Mouse (Mus musculus) heart, embryonic 11.5 days (tissue): ENCODE measurements around the gene Smarcc2. TPM values are rescaled to one million over a fixed set of nuclear protein-coding genes. Genes with fewer than 3 reads are reported as not detected.

Source experiments
- ATAC-seq: fragments of 200-750 bp; cut with Nextera tagmentation; replicated peaks from 2 replicates; pipeline ENCODE4 v1.8.0; 2017; ENCODE audit warnings: moderate library complexity; ENCODE audit not compliant: insufficient number of reproducible peaks, low FRiP score, low TSS enrichment
- H3K27ac ChIP-seq: fragments of 300-500 bp; sonication (generic); 2 replicates; pipeline ENCODE4 v1.5.1; 2014; ENCODE audit warnings: mild to moderate bottlenecking, low read depth, low read length
- H3K27me3 ChIP-seq: fragments of 300-500 bp; sonication (generic); 2 replicates; pipeline ENCODE4 v1.6.1; 2014; ENCODE audit warnings: mild to moderate bottlenecking, low read length, mixed read lengths; ENCODE audit not compliant: control insufficient read depth, insufficient read depth
- H3K36me3 ChIP-seq: fragments of 300-500 bp; sonication (generic); 2 replicates; pipeline ENCODE4 v1.6.1; 2014; ENCODE audit warnings: mild to moderate bottlenecking, low read length, moderate library complexity, mixed read lengths; ENCODE audit not compliant: control insufficient read depth, insufficient read depth
- H3K4me1 ChIP-seq: fragments of 300-500 bp; sonication (generic); 2 replicates; pipeline ENCODE4 v1.6.1; 2014; ENCODE audit warnings: low read length; ENCODE audit not compliant: control insufficient read depth, insufficient read depth
- H3K4me2 ChIP-seq: fragments of 300-500 bp; sonication (generic); 2 replicates; pipeline ENCODE4 v1.6.1; 2014; ENCODE audit warnings: mild to moderate bottlenecking, moderate library complexity
- H3K4me3 ChIP-seq: fragments of 300-500 bp; sonication (generic); 2 replicates; pipeline ENCODE4 v1.5.1; 2014; ENCODE audit warnings: low read depth, low read length
- H3K9ac ChIP-seq: fragments of 300-500 bp; sonication (generic); 2 replicates; pipeline ENCODE4 v1.6.1; 2014; ENCODE audit warnings: mild to moderate bottlenecking, low read depth, low read length, moderate library complexity
- H3K9me3 ChIP-seq: fragments of 300-500 bp; sonication (generic); replicated peaks from 2 replicates; pipeline ENCODE4 v1.6.1; 2016; ENCODE audit warnings: low read length; ENCODE audit not compliant: control insufficient read depth
- WGBS: fragments of 180-500 bp; shearing (Covaris S2); extraction: QIAGEN DNeasy Blood & Tissue Kit; methylation state at CpG from one replicate; pipeline ENCODE4 v1.1.7; 2014; ENCODE audit not compliant: insufficient replicate concordance; 5-methylcytosine and 5-hydroxymethylcytosine counted together
- polyA plus RNA-seq: library from polyadenylated mRNA; unstranded; fragments of >200 nt; fragmentation: Nextera tagmentation; extraction: Ambion mirVana; gene quantifications from 2 replicates; pipeline ENCODE4 v1.2.1, GENCODE M21; 2014

Gene Smarcc2
- polyA plus RNA-seq, 1 experiment from 2014 or later, result 82.8 TPM

DNA sequence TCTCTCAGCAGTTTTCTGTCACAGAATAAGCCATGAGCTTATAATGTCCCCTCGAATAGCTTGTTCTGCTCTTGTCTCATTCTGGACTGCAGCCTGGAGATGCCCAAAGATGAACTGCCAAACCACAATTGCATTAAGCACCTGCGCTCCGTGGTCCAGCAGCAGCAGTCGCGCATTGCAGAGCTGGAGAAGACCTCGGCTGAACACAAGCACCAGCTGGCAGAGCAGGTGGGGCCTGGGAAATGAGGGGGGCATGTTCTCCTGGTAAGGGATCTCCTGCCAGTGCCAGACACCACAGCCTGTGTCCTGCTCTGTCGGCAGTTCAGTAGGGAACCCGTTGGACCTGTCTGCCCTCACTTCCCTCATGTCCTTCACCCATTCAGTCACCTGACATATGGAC lies 22.7 kb upstream of the Smarcc2 start:
- Histone ChIP-seq H3K27me3 (no peaks in the 10 kb centered on the region), H3K9ac (no peak overlapping the region), H3K4me1 (no peaks in the 10 kb centered on the region), H3K9me3 (no peaks in the 10 kb centered on the region), H3K27ac (no peak overlapping the region), H3K4me3 (no peak overlapping the region), H3K36me3 (peaks cover 31% of the 10 kb centered on the region), H3K4me2 (no peak overlapping the region)
- WGBS, result 92% methylated on average over 8 of the region's 8 CpGs
- ATAC-seq, result no peak

DNA sequence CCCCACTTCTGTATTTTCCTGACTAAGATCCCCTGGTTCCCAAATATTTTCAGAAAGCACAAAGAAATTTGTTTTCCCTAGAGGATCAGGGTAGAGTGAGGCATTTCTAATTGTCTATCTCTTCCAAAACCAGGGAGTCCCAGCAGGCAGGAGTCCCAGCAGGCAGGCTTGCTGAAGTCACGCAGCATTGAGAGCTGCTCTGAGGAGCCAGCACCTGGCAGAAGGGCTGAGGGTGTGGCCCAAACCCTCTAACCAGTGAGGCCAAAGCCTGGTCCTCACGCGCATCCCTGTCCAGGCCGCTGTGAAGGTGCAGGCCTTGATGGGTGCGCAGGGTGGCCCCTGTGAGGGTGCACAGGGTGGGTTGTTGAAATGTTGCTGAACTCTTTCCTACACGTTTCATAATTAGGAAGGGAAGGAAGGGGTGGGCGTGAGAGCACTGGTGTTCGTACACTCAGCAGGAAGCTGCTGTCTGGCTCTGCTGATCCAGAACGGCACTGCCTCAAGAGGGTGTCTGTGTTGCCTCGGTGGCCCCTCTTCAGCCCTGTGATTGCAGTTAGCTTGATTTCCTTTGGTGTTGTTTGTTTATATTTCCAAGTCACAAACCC lies 20.3 kb upstream of the Smarcc2 start:
- 65% methylated on average over 10 of the region's 10 CpGs for WGBS
- ATAC-seq, result no peak
- Histone ChIP-seq H3K4me2 (no peak overlapping the region), H3K36me3 (peaks cover 26% of the 10 kb centered on the region), H3K9me3 (no peaks in the 10 kb centered on the region), H3K27ac (0 out of 2 replicates have a peak overlapping the region, but pooled peaks have one; percentile 10), H3K4me1 (no peaks in the 10 kb centered on the region), H3K27me3 (no peaks in the 10 kb centered on the region), H3K9ac (no peak overlapping the region), H3K4me3 (no peak overlapping the region)

DNA sequence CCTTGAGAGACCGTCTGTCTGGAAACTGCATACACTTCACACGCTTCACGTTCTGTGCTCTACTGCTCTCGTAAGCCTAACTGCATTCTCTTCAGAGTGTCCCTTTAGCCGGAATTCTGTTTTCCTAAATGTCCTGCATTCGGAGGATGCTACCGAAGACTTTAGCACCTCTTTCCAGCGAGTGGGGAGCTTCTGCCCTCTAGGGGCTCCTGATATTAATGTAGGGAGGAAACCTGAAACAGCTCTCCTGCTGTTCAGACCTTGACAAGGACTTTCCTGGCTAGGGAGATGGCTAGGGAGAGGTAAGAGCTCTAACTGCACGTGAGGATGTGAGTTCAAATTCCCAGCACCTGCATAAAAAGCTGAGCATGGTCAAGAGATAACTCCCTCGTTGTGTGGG lies 18.6 kb upstream of the Smarcc2 start:
- no peaks in the 10 kb centered on the region for H3K4me1 ChIP-seq

DNA sequence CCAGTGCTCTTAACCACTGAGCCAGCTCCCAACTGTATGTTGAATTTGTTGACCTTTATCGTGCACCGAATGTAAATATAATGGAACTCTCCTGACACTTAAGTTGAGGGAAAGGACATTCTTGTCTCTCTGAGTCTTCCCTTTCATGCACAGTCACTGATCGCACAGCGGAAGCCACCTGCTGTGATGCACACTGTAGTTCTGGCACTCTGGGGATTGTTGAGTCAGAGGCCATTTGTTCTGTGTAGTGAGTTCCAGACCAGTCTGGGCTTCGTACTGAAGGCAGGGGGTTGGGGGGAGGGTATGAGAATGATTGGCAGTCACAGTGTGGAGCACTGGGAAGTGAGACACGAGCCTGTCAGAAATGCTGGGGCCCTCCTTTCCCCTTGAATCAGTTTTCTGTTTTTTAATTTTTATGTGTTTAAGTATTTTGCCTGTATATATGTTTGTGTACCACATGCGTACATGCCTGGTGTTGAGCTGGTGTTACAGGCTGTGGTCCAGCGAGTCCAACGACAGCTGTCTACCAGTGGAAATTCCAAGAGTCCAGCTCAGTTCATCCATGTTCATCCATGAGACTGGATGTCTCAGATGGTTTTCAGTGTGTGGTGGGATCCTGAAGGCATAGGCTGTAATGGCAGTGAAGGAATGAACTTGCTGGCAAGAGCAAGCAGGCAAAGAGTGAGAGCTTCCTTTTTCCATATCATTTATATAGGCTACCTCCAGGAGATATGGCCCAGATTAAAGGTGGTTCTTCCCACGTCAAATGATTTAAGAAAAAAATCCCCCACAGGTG lies 17.5 kb upstream of the Smarcc2 start:
- ATAC-seq, result no peak
- Histone ChIP-seq H3K4me2 (no peak overlapping the region), H3K4me3 (no peak overlapping the region), H3K4me1 (no peaks in the 10 kb centered on the region), H3K9me3 (no peaks in the 10 kb centered on the region), H3K9ac (no peak overlapping the region), H3K36me3 (peaks cover 14% of the 10 kb centered on the region), H3K27ac (no peak overlapping the region), H3K27me3 (no peaks in the 10 kb centered on the region)
- 88% methylated on average over 10 of the region's 10 CpGs for WGBS

More for the DNA sequence above, 18.6 kb upstream of the Smarcc2 start:
- H3K4me2 ChIP-seq, result no peak overlapping the region
- H3K27me3 ChIP-seq, result no peaks in the 10 kb centered on the region
- 66% methylated on average over 10 of the region's 10 CpGs for WGBS
- H3K4me3 ChIP-seq, result no peak overlapping the region
- no peaks in the 10 kb centered on the region for H3K9me3 ChIP-seq
- H3K36me3 ChIP-seq, result peaks cover 22% of the 10 kb centered on the region
- no peak overlapping the region for H3K27ac ChIP-seq
- H3K9ac ChIP-seq, result no peak overlapping the region
- no peak for ATAC-seq

DNA sequence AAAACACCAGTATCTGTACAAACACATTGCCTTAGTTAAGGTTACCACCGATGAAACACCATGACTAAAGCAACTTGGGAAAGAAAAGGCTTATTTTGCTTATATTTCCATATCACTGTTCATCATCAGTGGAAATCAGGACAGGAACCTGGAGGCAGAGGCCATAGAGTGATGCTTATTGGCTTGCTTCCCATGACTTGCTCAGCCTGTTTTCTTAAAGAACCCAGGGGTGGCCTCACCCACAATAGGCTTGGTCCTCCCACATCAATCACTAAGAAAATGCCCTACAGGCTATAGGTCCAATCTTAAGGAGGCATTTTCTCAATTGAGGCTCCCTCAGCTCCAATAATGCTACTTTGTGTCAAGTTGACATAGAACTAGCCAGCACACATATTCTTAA lies 16.3 kb upstream of the Smarcc2 start:
- ATAC-seq, result no peak
- H3K4me3 ChIP-seq, result no peak overlapping the region
- WGBS, result 79% methylated on average over 1 of the region's 1 CpGs
- H3K27ac ChIP-seq, result no peak overlapping the region
- peaks cover 12% of the 10 kb centered on the region; the same call in 1 of the 2 replicates for H3K36me3 ChIP-seq
- no peaks in the 10 kb centered on the region for H3K27me3 ChIP-seq
- H3K9me3 ChIP-seq, result no peaks in the 10 kb centered on the region
- no peak overlapping the region for H3K9ac ChIP-seq
- H3K4me2 ChIP-seq, result no peak overlapping the region
- H3K4me1 ChIP-seq, result no peaks in the 10 kb centered on the region

DNA sequence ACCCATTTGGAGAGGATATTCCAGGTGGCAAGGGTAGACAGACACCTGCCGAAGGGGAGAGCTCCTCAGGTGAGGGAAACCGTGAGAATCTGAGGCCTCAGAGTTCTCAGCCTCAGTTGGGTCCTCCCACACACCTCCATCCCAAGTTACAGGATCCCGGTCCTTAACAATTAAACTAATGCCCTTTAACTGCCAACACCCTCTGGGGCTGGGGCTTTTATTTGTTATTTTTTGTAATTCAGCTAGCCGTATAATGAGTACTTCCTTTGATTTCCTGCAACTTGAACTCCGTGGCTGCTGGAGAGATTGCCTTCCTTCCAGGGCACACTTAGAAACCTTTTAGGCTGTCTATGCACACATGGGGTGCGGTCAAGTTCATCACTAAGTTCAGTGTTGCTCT lies 14.7 kb upstream of the Smarcc2 start:
- Histone ChIP-seq H3K27ac (no peak overlapping the region), H3K4me1 (no peaks in the 10 kb centered on the region), H3K4me2 (no peak overlapping the region), H3K27me3 (no peaks in the 10 kb centered on the region), H3K36me3 (0 out of 2 replicates have a peak, but pooled peaks cover 4% of the 10 kb centered on the region), H3K9ac (no peak overlapping the region), H3K9me3 (no peaks in the 10 kb centered on the region), H3K4me3 (no peak overlapping the region)
- WGBS, result 69% methylated on average over 6 of the region's 6 CpGs
- no peak for ATAC-seq

DNA sequence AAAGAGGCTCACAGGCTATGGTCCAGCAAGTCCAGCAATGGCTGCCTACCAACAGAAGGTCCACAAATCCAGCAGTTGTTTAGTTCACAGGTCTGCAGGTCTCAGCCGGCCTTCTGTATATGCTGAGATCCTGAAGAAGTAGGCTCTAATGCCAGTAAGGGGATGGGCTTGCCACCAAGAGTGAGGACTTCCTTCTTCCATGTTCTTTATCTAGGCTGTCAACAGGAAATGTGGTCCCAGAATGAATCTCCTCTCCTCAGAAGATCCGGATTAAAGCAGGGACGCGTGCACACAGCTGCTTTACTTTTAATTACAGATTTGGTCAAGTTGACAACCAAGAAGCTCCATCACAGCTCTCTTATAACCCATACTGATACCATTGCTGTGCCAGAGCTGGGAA lies 13.6 kb upstream of the Smarcc2 start:
- Histone ChIP-seq H3K9me3 (no peaks in the 10 kb centered on the region), H3K4me2 (no peak overlapping the region), H3K27ac (no peak overlapping the region), H3K4me3 (no peak overlapping the region), H3K36me3 (0 out of 2 replicates have a peak, but pooled peaks cover 4% of the 10 kb centered on the region), H3K9ac (no peak overlapping the region), H3K4me1 (no peaks in the 10 kb centered on the region), H3K27me3 (no peaks in the 10 kb centered on the region)
- WGBS, result 64% methylated on average over 4 of the region's 4 CpGs
- no peak for ATAC-seq

DNA sequence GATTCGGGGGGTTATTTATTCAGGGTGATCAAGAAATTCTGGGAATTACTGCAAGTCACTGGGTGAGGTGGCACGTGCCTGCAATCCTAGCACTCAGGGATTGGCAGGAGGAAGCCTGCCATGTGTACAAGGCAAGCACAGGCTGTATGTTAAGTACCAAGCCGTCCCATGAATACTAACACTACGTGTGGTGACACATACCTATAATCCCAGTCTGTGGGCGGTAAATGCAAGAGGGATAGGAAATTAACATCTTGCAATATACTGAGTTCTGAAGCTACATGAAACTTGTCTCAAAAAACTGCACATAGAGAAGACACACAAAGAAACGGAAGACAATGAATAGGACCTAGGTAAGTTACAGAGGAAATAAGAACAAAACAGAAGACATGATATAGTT lies 8.0 kb upstream of the Smarcc2 start:
- H3K4me3 ChIP-seq, result no peak overlapping the region
- WGBS, result 76% methylated on average over 6 of the region's 6 CpGs

More for the DNA sequence above, 8.0 kb upstream of the Smarcc2 start:
- H3K9me3 ChIP-seq, result no peaks in the 10 kb centered on the region
- H3K9ac ChIP-seq, result no peak overlapping the region
- no peak overlapping the region for H3K4me2 ChIP-seq
- no peak for ATAC-seq
- H3K4me1 ChIP-seq, result no peaks in the 10 kb centered on the region
- no peaks in the 10 kb centered on the region for H3K36me3 ChIP-seq
- H3K27me3 ChIP-seq, result no peaks in the 10 kb centered on the region
- no peak overlapping the region for H3K27ac ChIP-seq
